Comparison of ENCODE assay signal across 12 mouse cellular contexts in genomic region chr12:75579076-75579475, GRCm38 (mm10).
"Had no signal": no experiment of that assay in that cellular context is flagged by ENCODE, and none has a peak within 500 bp of the region (broad histone marks: within the 10 kb centered on the region; RNA-seq: fewer than 3 reads in every experiment).

No protein-coding gene starts in this region.

- H3K4me2 ChIP-seq: limb, embryonic 12.5 days; midbrain, embryonic 13.5 days had no signal

- H3K9ac ChIP-seq: limb, embryonic 12.5 days; midbrain, embryonic 13.5 days had no signal

- H3K27me3 ChIP-seq: limb, embryonic 12.5 days; megakaryocyte, embryonic 14.5 days; midbrain, embryonic 13.5 days had no signal

- H3K4me3 ChIP-seq: layer of hippocampus, adult 2 months; limb, embryonic 12.5 days; megakaryocyte, embryonic 14.5 days; midbrain, embryonic 13.5 days had no signal

- H3K9me3 ChIP-seq: megakaryocyte, embryonic 14.5 days had no signal

- DNase-seq: kidney, postnatal 4 days; right cerebral cortex, postnatal 14 days; thymus, postnatal 36 days had no signal

- H3K27ac ChIP-seq: kidney, postnatal 0 days; layer of hippocampus, adult 2 months; limb, embryonic 12.5 days; macrophage; midbrain, embryonic 13.5 days had no signal

- ATAC-seq: hindbrain, embryonic 16.5 days; inflammation-experienced regulatory T-cells, adult 6 months; intestine, postnatal 0 days; midbrain, embryonic 13.5 days had no signal
